ENCODE assay signal across 20 mouse cellular contexts in the genomic region with DNA sequence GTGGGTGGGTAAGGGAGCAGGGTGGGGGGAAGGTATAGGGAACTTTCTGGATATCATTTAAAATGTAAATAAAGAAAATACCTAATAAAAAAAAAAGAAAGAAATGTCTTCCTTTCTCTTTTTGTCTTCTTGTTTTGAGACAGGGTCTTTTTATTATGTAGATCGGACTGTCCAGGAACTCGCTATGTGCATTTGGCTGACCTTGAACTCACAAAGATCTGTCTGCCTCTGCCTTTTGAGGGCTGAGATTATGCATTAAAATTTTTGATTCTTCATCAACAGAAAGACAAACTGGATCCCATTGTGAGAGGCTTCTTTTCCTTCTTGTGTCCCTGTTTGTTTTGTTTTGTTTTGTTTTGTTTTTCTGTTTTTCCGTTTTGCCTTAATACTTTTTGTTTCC. TPM values are rescaled to one million over a fixed set of nuclear protein-coding genes. Genes with fewer than 3 reads are reported as not detected.
"Had no signal": no experiment of that assay in that cellular context is flagged by ENCODE, and none has a peak within 500 bp of the region (broad histone marks: within the 10 kb centered on the region; RNA-seq: fewer than 3 reads in every experiment).

No protein-coding gene starts in this region.

- H3K27me3 ChIP-seq: lung, embryonic 15.5 days; midbrain, embryonic 13.5 days; midbrain, embryonic 15.5 days; neural tube, embryonic 12.5 days; stomach, embryonic 15.5 days had no signal

- H3K9ac ChIP-seq: lung, embryonic 15.5 days; midbrain, embryonic 13.5 days; midbrain, embryonic 15.5 days; neural tube, embryonic 12.5 days; stomach, embryonic 15.5 days had no signal

- H3K27ac ChIP-seq: lung, embryonic 15.5 days; macrophage; midbrain, embryonic 13.5 days; midbrain, embryonic 15.5 days; neural tube, embryonic 12.5 days; stomach, embryonic 15.5 days; stomach, postnatal 0 days had no signal

- H3K36me3 ChIP-seq: lung, embryonic 15.5 days; midbrain, embryonic 13.5 days; midbrain, embryonic 15.5 days; neural tube, embryonic 12.5 days; stomach, embryonic 15.5 days had no signal

- H3K9me3 ChIP-seq: lung, embryonic 15.5 days; megakaryocyte, embryonic 14.5 days; midbrain, embryonic 13.5 days; midbrain, embryonic 15.5 days; neural tube, embryonic 12.5 days; stomach, embryonic 15.5 days had no signal

- H3K4me3 ChIP-seq: lung, embryonic 15.5 days; megakaryocyte, embryonic 14.5 days; midbrain, embryonic 13.5 days; midbrain, embryonic 15.5 days; neural tube, embryonic 12.5 days; stomach, embryonic 15.5 days had no signal

- DNase-seq: lung, adult 2 months; lung, postnatal 14 days; lung, postnatal 36 days; right cerebral cortex, postnatal 14 days; thymus, adult 2 months; thymus, postnatal 25 days; thymus, postnatal 4 days had no signal

- ATAC-seq: lung, postnatal 0 days; midbrain, embryonic 13.5 days; midbrain, embryonic 15.5 days had no signal

- H3K4me1 ChIP-seq: lung, embryonic 15.5 days; megakaryocyte, embryonic 14.5 days; midbrain, embryonic 13.5 days; midbrain, embryonic 15.5 days; neural tube, embryonic 12.5 days; stomach, embryonic 15.5 days had no signal

- H3K4me2 ChIP-seq: lung, embryonic 15.5 days; midbrain, embryonic 11.5 days; midbrain, embryonic 13.5 days; midbrain, embryonic 15.5 days; neural tube, embryonic 12.5 days; stomach, embryonic 15.5 days had no signal

RNA-seq across cellular contexts. Expression of a gene that starts 18.7 kb away (rescaled TPM):
- total RNA-seq: megakaryocyte progenitor cell, adult 5-6 weeks; monocyte, adult 5-6 weeks; neutrophil, adult 5-6 weeks had no signal
- polyA plus RNA-seq: macrophage had no signal
